Mouse (Mus musculus) A20 (cell line): Measurements from ENCODE around the gene Tfdp2.
"Not testable (repeated sequence)": the region's sequence is repeated elsewhere in the genome, so short reads cannot be mapped to it uniquely, and the experiment has no call there.

Experiments used
- DNase-seq: peaks from one replicate; pipeline ENCODE4 v3.0.0-alpha.2; 2011; ENCODE audit warnings: low read depth, low spot score

The Tfdp2 gene

GRCm38 (mm10) chr9:96195885-96196622 is at the start of gene Tfdp2:
Gene Tfdp2 (plus strand): TSS chr9:96196275.
- DNase-seq = peak; percentile 95

DNA sequence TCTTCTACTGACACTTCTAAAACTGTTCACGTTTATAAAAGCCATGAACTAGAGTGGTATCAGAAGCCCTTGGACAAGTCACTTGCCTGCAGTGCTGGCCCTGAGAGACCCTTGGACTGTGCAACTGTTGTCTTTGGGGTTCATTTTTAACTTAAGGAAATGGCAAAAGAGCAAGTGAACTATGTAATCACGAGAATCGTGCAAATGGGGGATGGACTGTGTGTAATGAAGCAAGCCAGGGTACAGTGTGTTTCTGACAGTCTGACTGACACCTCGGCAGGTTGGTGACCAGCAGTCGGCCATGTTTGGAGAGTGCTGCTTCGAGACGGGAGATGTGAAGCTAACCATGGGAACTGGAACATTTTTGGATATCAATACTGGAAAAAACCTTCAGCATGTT is 43.3 kb upstream of the Tfdp2 start:
- no peak for DNase-seq

- no peak for DNase-seq
These were observed 37.6 kb upstream of the Tfdp2 start for GRCm38 (mm10) chr9:96158431-96158830.

DNA sequence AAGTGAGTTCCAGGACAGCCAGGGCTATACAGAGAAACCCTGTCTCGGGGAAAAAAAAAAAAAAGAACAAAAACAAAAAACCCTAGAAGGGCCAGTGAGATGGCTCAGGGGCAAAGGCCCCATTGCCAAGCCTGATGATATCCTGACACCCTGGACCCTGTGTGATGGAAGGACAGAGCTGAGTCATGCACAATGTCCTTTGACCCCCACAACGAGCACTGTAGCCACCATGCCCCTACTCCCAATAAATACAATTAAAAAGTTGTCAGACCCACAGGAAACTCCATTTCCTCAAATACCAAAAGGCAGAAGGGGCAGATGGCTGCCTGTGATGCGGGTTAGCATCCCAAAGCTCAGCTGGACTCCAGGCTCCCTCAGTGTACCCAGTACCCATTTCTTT is 37.0 kb upstream of the Tfdp2 start:
- DNase-seq = no peak

DNA sequence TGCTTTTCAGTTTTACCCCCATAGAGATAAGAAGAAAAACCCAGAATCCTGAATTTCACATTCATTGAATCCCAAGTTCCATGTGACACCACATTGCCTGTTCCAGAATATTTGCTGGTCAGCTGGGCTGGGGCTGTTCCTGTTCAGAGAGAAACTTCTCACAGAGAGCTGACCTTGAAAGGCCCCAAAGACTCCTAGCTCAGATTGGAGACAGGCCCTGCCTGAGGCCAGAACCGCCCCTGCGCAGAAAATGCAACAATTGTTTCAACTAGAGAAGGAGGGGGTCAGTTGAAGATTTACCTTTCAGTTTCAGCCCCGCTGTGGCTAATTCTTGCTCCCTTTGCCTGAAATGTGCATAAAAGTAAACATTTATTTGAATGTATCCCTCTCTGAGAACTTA is 35.3 kb upstream of the Tfdp2 start:
- DNase-seq = no peak

DNA sequence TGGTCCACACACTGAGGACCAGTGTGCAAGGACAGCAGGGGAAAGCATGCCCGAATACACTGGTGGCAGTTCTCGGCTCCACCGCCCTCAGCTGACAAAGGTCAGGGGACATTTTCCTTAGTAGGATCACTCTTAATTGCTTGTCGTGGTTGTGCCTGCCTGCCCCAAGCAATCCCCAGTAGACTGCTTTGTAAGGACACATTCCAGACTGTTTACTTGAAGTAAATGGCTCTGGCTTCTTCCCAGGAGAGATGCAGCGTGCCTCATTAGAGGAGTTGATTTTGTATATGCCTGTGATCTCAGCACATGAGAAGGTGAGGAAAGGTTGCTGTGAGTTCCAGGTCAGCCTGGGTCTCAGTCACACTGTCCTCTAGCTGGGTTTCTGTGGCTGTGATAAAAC is 33.7 kb upstream of the Tfdp2 start:
- DNase-seq = no peak

DNA sequence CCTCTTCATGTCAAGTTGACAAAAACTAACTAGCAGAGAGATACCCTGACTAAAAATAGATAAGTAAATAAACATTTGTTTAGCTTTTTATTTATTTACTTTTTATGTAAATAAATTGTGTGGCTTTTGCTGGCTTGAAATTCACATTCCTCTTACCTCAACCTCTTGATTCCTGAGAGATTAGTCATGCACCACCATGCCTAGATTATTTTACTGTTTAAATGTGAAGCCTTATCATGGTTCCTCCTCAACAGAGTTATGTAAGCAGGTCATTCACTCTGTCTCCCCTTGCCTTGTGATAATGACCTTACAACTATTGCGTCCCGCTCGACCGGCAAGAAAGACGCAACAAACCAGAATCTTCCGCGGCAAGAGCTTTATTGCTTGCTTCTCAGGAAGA is 32.6 kb upstream of the Tfdp2 start:
- DNase-seq = no peak

DNA sequence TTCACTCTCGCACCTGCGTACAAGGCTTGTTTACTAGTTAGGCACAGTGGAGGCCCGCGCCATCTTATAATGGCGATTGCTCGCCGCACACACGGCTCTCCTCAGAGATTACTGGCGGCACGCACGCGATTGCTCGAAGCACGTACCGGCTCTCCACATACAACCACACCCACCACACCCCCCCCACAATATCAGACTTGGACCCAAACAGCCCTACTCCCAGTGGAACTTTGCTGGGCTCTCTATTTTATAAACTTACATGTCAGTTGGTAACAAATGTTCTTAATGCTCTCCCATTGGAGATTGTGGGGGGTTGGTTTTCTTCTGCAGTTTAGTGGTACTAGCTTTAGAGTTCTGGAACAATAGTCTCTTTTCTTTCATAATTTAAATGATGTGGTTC is 32.1 kb upstream of the Tfdp2 start:
- DNase-seq = not testable (repeated sequence)

GRCm38 (mm10) chr9:96167168-96167585 is 28.9 kb upstream of the Tfdp2 start:
- peak; percentile 72 for DNase-seq

DNA sequence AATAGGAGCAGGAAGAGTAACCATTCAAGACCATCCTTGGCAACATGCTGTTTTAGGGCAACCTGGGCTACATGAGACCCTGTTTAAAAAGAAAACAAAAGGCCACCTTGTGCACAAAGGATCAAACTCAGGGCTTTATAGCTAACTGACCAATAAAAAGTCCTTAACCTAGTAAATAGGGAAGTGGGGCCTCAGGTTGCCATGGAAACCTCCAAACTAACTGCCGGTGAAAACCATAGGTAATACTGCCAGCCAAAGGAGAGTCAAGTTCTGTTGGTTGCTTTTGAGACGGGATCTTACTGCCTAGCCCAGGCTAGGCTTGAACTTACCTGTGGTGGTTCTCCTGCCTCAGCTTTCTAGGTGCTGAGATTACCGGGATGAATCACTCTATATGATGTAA is 25.5 kb upstream of the Tfdp2 start:
- DNase-seq = peak; percentile 69

- DNase-seq = no peak
These were observed 11.2 kb upstream of the Tfdp2 start for GRCm38 (mm10) chr9:96184909-96185308.

GRCm38 (mm10) chr9:96186701-96187100 is 9.4 kb upstream of the Tfdp2 start:
- DNase-seq = no peak

DNA sequence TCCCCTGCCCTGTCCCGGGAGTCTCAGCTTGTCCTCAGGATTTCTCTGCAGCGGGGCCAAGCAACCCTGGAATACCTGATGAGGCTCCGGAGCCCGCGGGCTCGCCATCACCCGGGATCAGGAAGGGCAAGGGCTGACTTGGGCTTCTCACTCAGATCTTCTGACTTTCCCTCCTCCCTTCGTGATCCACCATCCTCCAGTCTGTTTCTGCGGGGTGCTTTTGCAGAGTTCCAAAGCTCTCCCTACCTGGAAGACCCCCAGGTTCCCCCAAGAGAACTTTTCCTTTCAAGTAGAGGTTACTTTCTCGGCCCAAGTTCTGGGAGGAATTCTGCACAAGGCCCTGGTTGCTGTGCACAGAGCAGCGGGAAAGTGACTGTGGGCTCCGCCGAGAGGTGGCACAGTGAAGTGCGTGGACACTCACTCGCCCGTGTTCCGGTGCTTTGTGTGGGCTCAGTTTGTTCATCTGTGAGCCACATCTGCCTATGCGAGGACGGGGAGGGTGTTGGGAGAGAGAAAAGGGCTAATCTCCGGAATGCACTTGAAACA is 634 bp downstream of the Tfdp2 start:
- peak; percentile 56 for DNase-seq

- no peak for DNase-seq
These were observed 1.7 kb downstream of the Tfdp2 start for GRCm38 (mm10) chr9:96197806-96198205.

GRCm38 (mm10) chr9:96203663-96204062 is 7.6 kb downstream of the Tfdp2 start:
- DNase-seq = no peak

DNA sequence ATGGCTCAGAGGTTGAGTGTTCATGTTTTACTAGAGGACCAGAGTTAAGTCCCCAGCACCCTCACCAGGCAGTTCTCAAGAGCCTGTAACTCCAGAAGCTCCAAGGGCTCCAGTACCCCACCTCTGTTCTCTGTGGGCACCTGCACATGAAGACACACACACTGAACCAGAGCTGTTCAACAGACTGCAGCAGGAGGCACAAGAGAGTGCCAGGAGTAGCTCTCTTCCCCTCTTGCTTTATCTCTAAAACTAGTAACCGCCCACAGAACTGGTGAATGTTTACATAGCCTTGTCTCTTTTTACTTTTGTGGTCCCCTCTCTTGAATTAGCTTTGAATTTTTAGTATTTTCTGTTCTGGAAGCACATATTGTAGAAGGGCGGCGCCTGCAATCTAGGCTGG is 11.4 kb downstream of the Tfdp2 start:
- no peak for DNase-seq

GRCm38 (mm10) chr9:96213036-96213645 is 17.1 kb downstream of the Tfdp2 start:
- no peak for DNase-seq

- DNase-seq = no peak
These were observed 18.1 kb downstream of the Tfdp2 start for GRCm38 (mm10) chr9:96214171-96214570.

DNA sequence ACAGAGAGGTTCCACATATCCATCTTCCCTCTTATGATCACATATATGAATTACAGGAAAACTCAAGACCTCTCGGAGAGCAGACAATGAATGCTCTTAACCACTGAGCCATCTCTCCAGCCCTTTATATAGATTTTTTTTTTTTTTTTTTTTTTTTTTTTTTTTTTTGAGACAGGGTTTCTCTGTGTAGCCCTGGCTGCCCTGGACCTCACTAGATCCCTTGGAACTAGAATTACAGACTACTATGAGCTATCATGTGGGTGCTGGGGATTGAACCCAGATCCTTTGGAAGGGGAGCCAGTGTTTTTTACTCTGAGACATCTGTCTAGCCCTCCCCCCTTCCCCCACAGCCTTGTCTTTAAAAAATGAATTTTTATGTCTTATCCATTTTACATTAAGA is 21.2 kb downstream of the Tfdp2 start:
- no peak for DNase-seq

GRCm38 (mm10) chr9:96217799-96218198 is 21.7 kb downstream of the Tfdp2 start:
- DNase-seq = peak; percentile 31

DNA sequence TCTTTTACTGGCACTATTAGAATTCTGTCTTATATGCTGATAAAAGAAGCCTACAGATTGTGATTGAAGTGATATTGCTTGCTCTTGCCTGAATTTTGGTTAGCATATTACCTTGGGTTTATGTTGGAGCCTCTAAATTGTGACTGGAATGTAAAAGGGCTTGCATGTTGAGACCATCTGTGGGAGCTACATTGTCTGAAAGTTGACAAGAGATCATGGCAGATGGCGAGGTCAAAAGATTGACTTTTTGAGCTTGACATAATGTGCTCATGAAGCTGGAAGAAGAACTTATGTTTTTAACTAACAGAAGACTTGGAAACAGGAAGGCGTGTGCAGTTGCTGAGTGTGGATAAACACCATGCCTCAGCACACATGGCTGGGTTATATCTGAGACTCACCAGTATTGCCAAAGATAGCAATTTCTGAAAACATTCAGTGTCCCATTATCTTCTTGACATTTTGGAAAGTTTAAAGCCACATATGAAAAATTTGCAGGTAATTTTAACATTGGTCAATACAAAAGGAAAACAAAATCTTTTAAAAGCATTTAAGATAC is 23.1 kb downstream of the Tfdp2 start:
- DNase-seq = no peak

GRCm38 (mm10) chr9:96220419-96220818 is 24.3 kb downstream of the Tfdp2 start:
- no peak for DNase-seq

GRCm38 (mm10) chr9:96223302-96223701 is 27.2 kb downstream of the Tfdp2 start:
- DNase-seq = no peak
